20 mouse cellular contexts compared by ENCODE assay signal in genomic region chr10:88578651-88579050, GRCm38 (mm10). TPM values are rescaled to one million over a fixed set of nuclear protein-coding genes. Genes with fewer than 3 reads are reported as not detected.
DNase-seq lines count a peak whose midpoint lies in the region; ATAC-seq and TF ChIP-seq lines count a peak whose summit lies in the region.
"Had no signal": no experiment of that assay in that cellular context is flagged by ENCODE, and none has a peak within 500 bp of the region (broad histone marks: within the 10 kb centered on the region; RNA-seq: fewer than 3 reads in every experiment).

No protein-coding gene starts in this region.

- 65% methylated on average over 4 of the region's 4 CpGs for WGBS in kidney, embryonic 14.5 days
- WGBS in limb, embryonic 10.5 days: 90% methylated on average over 4 of the region's 4 CpGs

- no peak overlapping the region for H3K4me2 ChIP-seq in kidney, embryonic 14.5 days (replicated peaks; ENCODE audit: low read depth, low read length)
- H3K4me2 ChIP-seq: embryonic facial prominence, embryonic 15.5 days; heart, embryonic 13.5 days had no signal

- TF ChIP-seq POLR2A in bone marrow macrophage, adult 2 months (IDR thresholded peaks at IDR 0.05; ENCODE audit: borderline replicate concordance, low read depth, low read length): no peak

- no peak overlapping the region for H3K4me3 ChIP-seq in kidney, embryonic 14.5 days (ENCODE audit: low read length)
- H3K4me3 ChIP-seq in bone marrow macrophage, adult 2 months (ENCODE audit: insufficient read depth, low read length): no peak overlapping the region
- no peak overlapping the region for H3K4me3 ChIP-seq in limb, embryonic 10.5 days
- H3K4me3 ChIP-seq: embryonic facial prominence, embryonic 15.5 days; heart, embryonic 13.5 days had no signal

- H3K9me3 ChIP-seq in kidney, embryonic 14.5 days (ENCODE audit: control insufficient read depth, low read length): no peaks in the 10 kb centered on the region
- H3K9me3 ChIP-seq in limb, embryonic 10.5 days (replicated peaks): no peaks in the 10 kb centered on the region
- H3K9me3 ChIP-seq: embryonic facial prominence, embryonic 15.5 days; G1E; heart, embryonic 13.5 days had no signal

- H3K9ac ChIP-seq in kidney, embryonic 14.5 days (ENCODE audit: low read depth, low read length): no peak overlapping the region
- H3K9ac ChIP-seq: embryonic facial prominence, embryonic 15.5 days; heart, embryonic 13.5 days had no signal

- no peaks in the 10 kb centered on the region for H3K36me3 ChIP-seq in kidney, embryonic 14.5 days (ENCODE audit: control insufficient read depth, insufficient read depth, low read length)
- no peaks in the 10 kb centered on the region for H3K36me3 ChIP-seq in limb, embryonic 10.5 days
- H3K36me3 ChIP-seq: embryonic facial prominence, embryonic 15.5 days; G1E; heart, embryonic 13.5 days had no signal

- H3K27ac ChIP-seq in kidney, embryonic 14.5 days (ENCODE audit: low read depth, low read length): no peak overlapping the region
- H3K27ac ChIP-seq in bone marrow macrophage, adult 2 months (ENCODE audit: insufficient read depth, low read depth, low read length): peak overlapping the region; percentile 99
- H3K27ac ChIP-seq in limb, embryonic 10.5 days: no peak overlapping the region
- H3K27ac ChIP-seq: embryonic facial prominence, embryonic 15.5 days; heart, embryonic 13.5 days had no signal

- no peak for ATAC-seq in kidney, embryonic 14.5 days (ENCODE audit: low FRiP score, low TSS enrichment)
- peak; percentile 93 for ATAC-seq in megakaryocyte, adult 5-6 weeks (ENCODE audit: poor library complexity, severe bottlenecking)
- ATAC-seq: CD4-positive, CD25-positive, alpha-beta regulatory T cell, adult 4 months; forebrain, embryonic 16.5 days had no signal

- H3K4me1 ChIP-seq in kidney, embryonic 14.5 days (ENCODE audit: control insufficient read depth, insufficient read depth, low read length): no peaks in the 10 kb centered on the region
- peaks cover 6% of the 10 kb centered on the region for H3K4me1 ChIP-seq in bone marrow macrophage, adult 2 months (ENCODE audit: control insufficient read depth, insufficient read depth, low read length)
- H3K4me1 ChIP-seq in limb, embryonic 10.5 days: no peaks in the 10 kb centered on the region
- H3K4me1 ChIP-seq: embryonic facial prominence, embryonic 15.5 days; heart, embryonic 13.5 days had no signal

- peak; percentile 23 to 44 for DNase-seq in kidney, adult 8-10 months
- peak; percentile 39 for DNase-seq in A20 (ENCODE audit: low read depth, low spot score)
- DNase-seq in adrenal gland, adult 8-10 months: no peak
- DNase-seq in thymus, adult 18-20 months: no peak
- no peak for DNase-seq in limb, embryonic 10.5 days (ENCODE audit: low spot score)
- DNase-seq: cerebellum, adult 9-11 months; heart, postnatal 4 days; kidney, adult 18-20 months; liver; lung, adult 18-20 months; lung, postnatal 14 days; right cerebral cortex, postnatal 25 days had no signal

- TF ChIP-seq CTCF in bone marrow macrophage, adult 2 months (IDR thresholded peaks at IDR 0.05; ENCODE audit: low read depth, low read length): no peak

- no peaks in the 10 kb centered on the region for H3K27me3 ChIP-seq in kidney, embryonic 14.5 days (ENCODE audit: control insufficient read depth, insufficient read depth, low read length)
- no peaks in the 10 kb centered on the region for H3K27me3 ChIP-seq in limb, embryonic 10.5 days (ENCODE audit: low read depth, poor library complexity, severe bottlenecking)
- H3K27me3 ChIP-seq: embryonic facial prominence, embryonic 15.5 days had no signal

RNA-seq across cellular contexts. Expression of gene Mybpc1, which starts 26.3 kb away (rescaled TPM):
- polyA plus RNA-seq in kidney, embryonic 14.5 days (2014; fragmentation: Nextera tagmentation; extraction: Ambion mirVana): 1.5 and 1.9 TPM in 2 replicates
- 0.31 TPM in 1 of 2 replicates, not detected in the other for polyA plus RNA-seq in bone marrow macrophage, adult 2 months (2012; ENCODE audit: insufficient read depth, insufficient read length, missing spikeins)
- not detected in 2 replicates for total RNA-seq in megakaryocyte, adult 5-6 weeks (2015)
- not detected in 2 replicates for total RNA-seq in megakaryocyte, adult 5-6 weeks (2017)
- total RNA-seq in adrenal gland, adult 8-10 months (2022): 1 to 10 TPM in 2 of 4 experiments, under 1 TPM in 2; 0.10 to 1.3 (median 0.67) TPM
- polyA plus RNA-seq in limb, embryonic 10.5 days (2016; fragmentation: Nextera tagmentation; extraction: Ambion mirVana): 6.3 and 8.0 TPM in 2 replicates
- total RNA-seq: G1E had no signal
- polyA plus RNA-seq: CD4-positive, CD25-positive, alpha-beta regulatory T cell, adult 4 months; G1E had no signal

Comparison
In these comparisons a context has a peak if more than half of its experiments do, and no peak if none do; other contexts are left out.
1. DNase-seq: peak in kidney, adult 8-10 months (2 of 2) and A20 (single experiment); none in adrenal gland, adult 8-10 months (single experiment), thymus, adult 18-20 months (0 of 2) and limb, embryonic 10.5 days (single experiment).